Mouse (Mus musculus): ENCODE data around the gene Cdkn2aip. TPM values are rescaled to one million over a fixed set of nuclear protein-coding genes. Genes with fewer than 3 reads are reported as not detected.
A peak's percentile ranks its signal among the peaks of the same experiment; 100 is the strongest.

Cdkn2aip gene
- total RNA-seq (2017) = 33.0 to 35.9 TPM (median 35.4 TPM) in 3 replicates

- peak; percentile 66 for ATAC-seq (replicated peaks; ENCODE audit: insufficient number of reproducible peaks, low FRiP score, low TSS enrichment, poor library complexity, severe bottlenecking)
Measured at GRCm38 (mm10) chr8:47713761-47714745, at the start of gene Cdkn2aip. TSS of gene Cdkn2aip (minus strand) at chr8:47713932.

DNA sequence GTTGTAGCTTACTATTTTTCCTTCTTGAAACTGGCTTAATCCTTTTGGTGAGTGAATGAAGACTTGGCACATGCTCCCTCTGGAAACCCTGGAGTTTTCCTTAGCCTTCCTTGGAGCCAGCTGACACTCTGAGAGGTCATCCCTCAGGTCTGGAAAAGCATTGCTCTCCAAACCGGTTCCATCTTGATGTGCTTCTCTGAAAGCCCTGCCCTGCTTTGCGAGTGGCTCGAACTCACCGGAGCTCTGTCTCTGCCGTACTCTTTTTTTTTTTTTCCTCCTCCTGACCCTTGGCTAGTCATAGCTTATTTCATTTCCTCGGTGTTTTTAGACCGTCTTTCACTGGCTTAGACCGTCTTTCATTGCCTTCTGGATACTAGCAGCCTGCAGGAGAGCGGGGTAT is 49.5 kb upstream of the Cdkn2aip start:
- ATAC-seq (replicated peaks; ENCODE audit: insufficient number of reproducible peaks, low FRiP score, low TSS enrichment, poor library complexity, severe bottlenecking) = no peak

GRCm38 (mm10) chr8:47760685-47761084 is 47.0 kb upstream of the Cdkn2aip start:
- no peak for ATAC-seq (replicated peaks; ENCODE audit: insufficient number of reproducible peaks, low FRiP score, low TSS enrichment, poor library complexity, severe bottlenecking)

GRCm38 (mm10) chr8:47760186-47760585 is 46.5 kb upstream of the Cdkn2aip start:
- ATAC-seq (replicated peaks; ENCODE audit: insufficient number of reproducible peaks, low FRiP score, low TSS enrichment, poor library complexity, severe bottlenecking) = no peak

DNA sequence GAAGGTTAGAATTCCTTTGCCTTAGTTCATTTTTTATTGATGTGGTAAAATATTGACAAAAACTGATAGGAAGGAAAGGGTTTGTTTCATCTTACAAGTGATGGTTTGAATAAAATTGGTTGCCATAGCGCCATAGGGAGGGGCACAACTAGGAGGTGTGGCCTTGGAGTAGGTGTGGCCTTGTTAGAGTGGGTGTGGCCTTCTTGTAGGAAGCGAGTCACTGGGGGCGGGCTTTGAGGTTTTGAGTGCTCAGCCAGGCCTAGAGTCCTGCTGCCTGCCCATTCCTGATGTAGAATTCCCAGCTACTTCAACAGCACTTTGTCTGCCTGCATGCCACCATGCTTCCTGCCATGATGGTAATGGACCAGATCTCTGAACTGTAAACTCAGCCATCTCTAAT is 39.4 kb upstream of the Cdkn2aip start:
- no peak for ATAC-seq (replicated peaks; ENCODE audit: insufficient number of reproducible peaks, low FRiP score, low TSS enrichment, poor library complexity, severe bottlenecking)

GRCm38 (mm10) chr8:47750096-47750495 is 36.4 kb upstream of the Cdkn2aip start:
- no peak for ATAC-seq (replicated peaks; ENCODE audit: insufficient number of reproducible peaks, low FRiP score, low TSS enrichment, poor library complexity, severe bottlenecking)

GRCm38 (mm10) chr8:47749491-47749890 is 35.8 kb upstream of the Cdkn2aip start:
- no peak for ATAC-seq (replicated peaks; ENCODE audit: insufficient number of reproducible peaks, low FRiP score, low TSS enrichment, poor library complexity, severe bottlenecking)

GRCm38 (mm10) chr8:47746304-47746703 is 32.6 kb upstream of the Cdkn2aip start:
- no peak for ATAC-seq (replicated peaks; ENCODE audit: insufficient number of reproducible peaks, low FRiP score, low TSS enrichment, poor library complexity, severe bottlenecking)

- ATAC-seq (replicated peaks; ENCODE audit: insufficient number of reproducible peaks, low FRiP score, low TSS enrichment, poor library complexity, severe bottlenecking) = no peak
Measured at GRCm38 (mm10) chr8:47745848-47746247, 32.1 kb upstream of the Cdkn2aip start.

DNA sequence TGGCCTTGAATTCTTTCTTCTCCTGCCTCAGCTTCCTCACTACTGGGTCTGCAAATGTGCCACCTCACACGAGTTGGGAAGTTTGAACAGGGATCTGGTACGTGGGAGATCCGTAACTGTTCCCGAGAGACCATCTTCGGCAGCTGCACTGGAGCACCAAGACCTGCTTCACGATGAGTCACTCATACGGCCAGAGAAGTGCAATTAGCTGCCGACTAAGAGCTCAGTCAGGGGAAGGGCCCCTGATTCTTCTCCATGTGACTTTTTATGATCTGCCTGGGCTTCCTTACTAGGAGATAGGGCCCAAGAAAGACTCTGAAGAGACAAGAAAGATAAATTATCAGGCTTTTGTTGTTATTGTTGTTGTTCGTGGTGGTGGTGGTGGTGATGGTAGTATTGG is 31.1 kb upstream of the Cdkn2aip start:
- ATAC-seq (replicated peaks; ENCODE audit: insufficient number of reproducible peaks, low FRiP score, low TSS enrichment, poor library complexity, severe bottlenecking) = no peak

- ATAC-seq (replicated peaks; ENCODE audit: insufficient number of reproducible peaks, low FRiP score, low TSS enrichment, poor library complexity, severe bottlenecking) = no peak; the same call in 1 of the 2 replicates
Measured at GRCm38 (mm10) chr8:47743419-47743818, 29.7 kb upstream of the Cdkn2aip start.

GRCm38 (mm10) chr8:47742992-47743391 is 29.3 kb upstream of the Cdkn2aip start:
- ATAC-seq (replicated peaks; ENCODE audit: insufficient number of reproducible peaks, low FRiP score, low TSS enrichment, poor library complexity, severe bottlenecking) = no peak

DNA sequence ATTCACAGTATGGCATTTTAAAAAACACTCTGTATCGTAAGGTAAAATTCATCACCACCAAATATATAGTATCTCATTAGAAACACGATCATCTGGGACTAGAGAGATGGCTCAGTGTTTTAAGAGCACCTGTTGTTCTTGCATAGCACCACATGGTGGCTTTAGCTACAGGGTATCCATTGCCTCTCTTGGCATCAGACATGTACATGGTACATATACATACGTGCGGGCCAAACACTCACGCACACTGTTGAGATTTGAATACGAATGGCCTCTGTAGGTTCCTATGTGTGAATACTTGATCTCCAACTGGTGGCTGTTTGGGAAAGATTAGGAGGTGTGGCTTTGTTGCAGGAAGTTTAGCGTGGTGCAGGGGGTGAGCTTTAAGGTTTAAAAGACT is 28.6 kb upstream of the Cdkn2aip start:
- ATAC-seq (replicated peaks; ENCODE audit: insufficient number of reproducible peaks, low FRiP score, low TSS enrichment, poor library complexity, severe bottlenecking) = no peak

- ATAC-seq (replicated peaks; ENCODE audit: insufficient number of reproducible peaks, low FRiP score, low TSS enrichment, poor library complexity, severe bottlenecking) = no peak
Measured at GRCm38 (mm10) chr8:47737120-47737519, 23.4 kb upstream of the Cdkn2aip start.

DNA sequence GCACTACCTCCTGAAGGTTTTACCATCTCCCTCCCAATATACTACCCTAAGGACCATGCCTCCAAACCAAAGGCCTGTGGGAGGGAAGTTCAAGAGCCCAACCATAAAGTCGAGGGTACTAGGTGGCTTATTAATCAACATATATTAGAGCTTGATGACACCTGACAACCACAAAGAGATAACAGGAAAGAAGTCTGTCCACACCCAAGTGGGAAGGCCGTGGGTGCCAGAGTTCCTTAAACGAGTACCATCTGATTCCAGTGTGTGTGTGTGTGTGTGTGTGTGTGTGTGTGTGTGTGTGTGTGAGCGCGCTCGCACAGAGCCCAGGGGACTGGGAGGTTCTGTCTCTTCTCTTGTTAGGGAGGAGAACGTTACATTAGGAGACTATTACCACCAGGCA is 15.6 kb upstream of the Cdkn2aip start:
- ATAC-seq (replicated peaks; ENCODE audit: insufficient number of reproducible peaks, low FRiP score, low TSS enrichment, poor library complexity, severe bottlenecking) = no peak

GRCm38 (mm10) chr8:47726945-47727344 is 13.2 kb upstream of the Cdkn2aip start:
- no peak for ATAC-seq (replicated peaks; ENCODE audit: insufficient number of reproducible peaks, low FRiP score, low TSS enrichment, poor library complexity, severe bottlenecking)

- no peak for ATAC-seq (replicated peaks; ENCODE audit: insufficient number of reproducible peaks, low FRiP score, low TSS enrichment, poor library complexity, severe bottlenecking)
Measured at GRCm38 (mm10) chr8:47721609-47722008, 7.9 kb upstream of the Cdkn2aip start.

DNA sequence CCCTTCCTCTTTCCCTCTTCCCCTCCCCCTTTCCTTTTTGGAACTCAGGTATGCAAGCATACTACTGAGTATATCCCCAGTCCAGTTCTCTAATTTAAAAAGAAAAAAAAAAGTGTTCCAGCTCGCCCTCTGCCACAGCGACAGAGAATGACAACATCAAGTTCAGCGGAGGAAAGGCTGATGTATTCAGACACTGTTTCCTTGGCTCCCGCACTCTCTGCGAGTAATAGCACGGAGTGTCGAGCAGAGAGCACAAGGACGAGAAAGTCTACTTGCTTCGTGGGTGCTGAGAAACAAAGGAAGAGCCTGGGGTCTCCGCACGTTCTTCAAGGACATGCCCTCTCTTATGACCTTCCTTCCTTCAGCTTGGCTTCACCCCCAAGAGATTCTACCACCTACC is 4.9 kb upstream of the Cdkn2aip start:
- ATAC-seq (replicated peaks; ENCODE audit: insufficient number of reproducible peaks, low FRiP score, low TSS enrichment, poor library complexity, severe bottlenecking) = no peak

- ATAC-seq (replicated peaks; ENCODE audit: insufficient number of reproducible peaks, low FRiP score, low TSS enrichment, poor library complexity, severe bottlenecking) = 0 out of 2 replicates have a peak, but pooled peaks have one; percentile 23
Measured at GRCm38 (mm10) chr8:47713171-47713663, 515 bp downstream of the Cdkn2aip start.

- no peak for ATAC-seq (replicated peaks; ENCODE audit: insufficient number of reproducible peaks, low FRiP score, low TSS enrichment, poor library complexity, severe bottlenecking)
Measured at GRCm38 (mm10) chr8:47708106-47708505, 5.6 kb downstream of the Cdkn2aip start.

Measured in monocyte, adult 5-6 weeks (primary cell).